Mouse (Mus musculus) bone marrow, adult 2 months (tissue): ENCODE data around the gene Lsamp.

Experiments
- CTCF ChIP-seq: fragments of 200-500 bp; IDR thresholded peaks from 2 replicates; pipeline ENCODE4 v1.5.1; 2011; ENCODE audit warnings: low read length, control low read depth; ENCODE audit not compliant: control insufficient read depth, insufficient read depth
- POLR2A ChIP-seq: fragments of 200-500 bp; IDR thresholded peaks from 2 replicates; pipeline ENCODE4 v1.6.1; 2011; ENCODE audit warnings: low read depth, mild to moderate bottlenecking, control low read depth, low read length, borderline replicate concordance; ENCODE audit not compliant: control insufficient read depth

DNA sequence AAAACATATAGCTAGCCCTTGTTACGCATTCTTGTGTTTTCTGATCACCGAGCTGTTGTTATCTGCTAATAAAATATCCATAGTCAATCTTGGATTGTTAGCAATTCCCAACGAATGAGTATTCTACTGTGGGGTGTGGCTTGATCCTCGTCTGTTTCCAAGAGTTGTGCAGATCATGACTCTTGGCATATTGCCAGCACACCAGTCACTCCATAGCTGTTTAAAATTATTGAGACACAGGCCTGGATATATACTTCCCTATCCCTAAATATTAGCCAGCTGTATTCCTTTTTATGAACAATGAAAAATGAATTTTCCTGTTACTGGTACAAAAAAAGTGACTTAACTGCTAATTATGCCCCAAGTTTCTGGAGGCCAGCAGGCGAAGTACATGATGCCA is 897.8 kb downstream of the Lsamp start:
- TF ChIP-seq CTCF (no peak), POLR2A (no peak)
